ENCODE assay signal across 19 mouse cellular contexts in the genomic region with DNA sequence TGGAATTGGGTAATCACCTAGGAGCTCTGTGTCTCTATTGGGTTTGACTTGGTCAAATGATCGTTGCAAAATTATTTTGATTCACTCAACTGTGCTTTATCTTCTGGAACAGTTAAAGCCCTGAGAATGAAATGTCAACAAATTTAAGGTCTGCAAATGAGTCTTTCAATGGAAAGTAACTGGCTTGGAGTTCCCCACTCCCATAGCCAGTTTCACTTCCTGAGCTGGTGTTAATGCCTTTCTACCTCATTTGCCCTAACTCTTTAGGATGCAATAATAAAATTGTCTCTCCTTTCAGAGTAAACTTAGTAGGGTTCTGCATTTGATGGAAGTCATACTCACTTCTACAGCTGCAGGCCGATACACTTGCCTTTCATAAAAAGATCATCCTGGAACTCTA.
"Had no signal": no experiment of that assay in that cellular context is flagged by ENCODE, and none has a peak within 500 bp of the region (broad histone marks: within the 10 kb centered on the region; RNA-seq: fewer than 3 reads in every experiment).

No protein-coding gene starts in this region.

- H3K4me3 ChIP-seq: liver, embryonic 15.5 days; lung, embryonic 15.5 days; megakaryocyte, embryonic 14.5 days; midbrain, embryonic 12.5 days; neural tube, embryonic 12.5 days; stomach, embryonic 15.5 days had no signal

- H3K9me3 ChIP-seq: liver, embryonic 15.5 days; lung, embryonic 15.5 days; megakaryocyte, embryonic 14.5 days; midbrain, embryonic 12.5 days; neural tube, embryonic 12.5 days; stomach, embryonic 15.5 days had no signal

- ATAC-seq: liver, postnatal 0 days; lung, postnatal 0 days; midbrain, embryonic 16.5 days had no signal

- H3K36me3 ChIP-seq: liver, embryonic 15.5 days; lung, embryonic 15.5 days; midbrain, embryonic 12.5 days; neural tube, embryonic 12.5 days; stomach, embryonic 15.5 days had no signal

- H3K27me3 ChIP-seq: liver, embryonic 15.5 days; lung, embryonic 15.5 days; megakaryocyte, embryonic 14.5 days; midbrain, embryonic 12.5 days; neural tube, embryonic 12.5 days; stomach, embryonic 15.5 days had no signal

- H3K4me1 ChIP-seq: liver, embryonic 15.5 days; lung, embryonic 15.5 days; megakaryocyte, embryonic 14.5 days; midbrain, embryonic 12.5 days; neural tube, embryonic 12.5 days; stomach, embryonic 15.5 days had no signal

- DNase-seq: liver, postnatal 0 days; lung, adult 2 months; lung, postnatal 14 days; lung, postnatal 36 days; midbrain, embryonic 14.5 days; right cerebral cortex, postnatal 14 days; thymus, adult 2 months; thymus, postnatal 25 days; thymus, postnatal 4 days had no signal

- H3K27ac ChIP-seq: liver, embryonic 15.5 days; lung, embryonic 15.5 days; macrophage; midbrain, embryonic 12.5 days; neural tube, embryonic 12.5 days; stomach, embryonic 15.5 days; stomach, postnatal 0 days had no signal

- H3K4me2 ChIP-seq: liver, embryonic 15.5 days; lung, embryonic 15.5 days; midbrain, embryonic 12.5 days; neural tube, embryonic 12.5 days; stomach, embryonic 15.5 days had no signal

- H3K9ac ChIP-seq: liver, embryonic 15.5 days; liver, postnatal 0 days; lung, embryonic 15.5 days; midbrain, embryonic 12.5 days; neural tube, embryonic 12.5 days; stomach, embryonic 15.5 days had no signal
